Mouse (Mus musculus): Measurements from ENCODE around the gene Mettl9. TPM values are rescaled to one million over a fixed set of nuclear protein-coding genes. Genes with fewer than 3 reads are reported as not detected.

Gene Mettl9
- total and polyA plus RNA-seq, 3 experiments = 25.8 to 75.0 (median 44.3) TPM

DNA sequence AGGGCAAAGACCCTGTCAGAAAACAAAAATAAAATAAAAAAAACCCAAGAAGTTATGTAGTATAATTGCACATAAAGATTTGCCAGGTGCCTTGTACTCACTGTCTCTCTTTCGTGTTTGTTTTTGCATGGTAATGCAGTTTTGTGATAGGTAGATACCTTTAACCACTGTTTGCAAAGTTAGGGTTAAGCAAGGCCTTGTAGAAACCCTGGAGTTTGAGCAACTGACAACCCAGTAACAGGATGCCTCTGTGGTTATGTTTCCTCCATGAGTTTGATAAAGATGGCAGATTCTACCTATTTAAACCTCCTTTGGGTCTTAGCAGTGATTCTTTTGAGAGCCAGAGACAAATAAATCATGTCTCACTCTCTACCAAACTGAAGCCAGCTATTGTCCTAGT lies 9.3 kb downstream of the Mettl9 start:
- H3K4me1 ChIP-seq (ENCODE audit: control insufficient read depth in 1 of 2, insufficient read depth in 2 of 2) = peaks cover 0 to 14% of the 10 kb centered on the region in 2 experiments; a peak in 3 of 4 replicates
- dilution Hi-C loops (cut with MboI; ENCODE audit: extremely low pct_ligation_motif_present, extremely low pct_unique_long_range_greater_than_20kb, low sequenced_read_pairs) = no loop called here
- no peaks in the 10 kb centered on the region for H3K9me3 ChIP-seq (replicated peaks; ENCODE audit: low read length)
- H3K36me3 ChIP-seq (replicated peaks in 1 of 2; ENCODE audit: control insufficient read depth in 1 of 2, insufficient read depth in 1 of 2, low read length in 1 of 2) = peaks cover 0 to 26% of the 10 kb centered on the region in 2 experiments
- H3K27ac ChIP-seq (ENCODE audit: insufficient read depth, low read depth) = no peak overlapping the region
- no peak overlapping the region for H3K9ac ChIP-seq (ENCODE audit: insufficient read depth, low read depth)
- no peak for TF ChIP-seq SIN3A (IDR thresholded peaks at IDR 0.05; ENCODE audit: low read length)
- TF ChIP-seq NELFE (IDR thresholded peaks at IDR 0.05; ENCODE audit: low read depth, low read length) = no peak
- no peak for TF ChIP-seq UBTF (IDR thresholded peaks at IDR 0.05; ENCODE audit: low read depth, low read length)
- no peak for TF ChIP-seq IRF4 (IDR thresholded peaks at IDR 0.05; ENCODE audit: low read depth, low read length)
- TF ChIP-seq KAT2A (IDR thresholded peaks at IDR 0.05; ENCODE audit: insufficient replicate concordance, low read length) = no peak
- no peak for TF ChIP-seq TCF12 (IDR thresholded peaks at IDR 0.05; ENCODE audit: low read depth, low read length)
- no peak for TF ChIP-seq ZKSCAN1 (IDR thresholded peaks at IDR 0.05; ENCODE audit: borderline replicate concordance, low read depth, low read length)
- no peak for TF ChIP-seq MYC (IDR thresholded peaks at IDR 0.05; ENCODE audit: low read depth, low read length)
- no peak for TF ChIP-seq EP300 (IDR thresholded peaks at IDR 0.05; ENCODE audit: low read length)
- TF ChIP-seq ETS1 (conservative IDR thresholded peaks at IDR 0.05; ENCODE audit: low read depth, low read length) = no peak
- no peaks in the 10 kb centered on the region for H3K27me3 ChIP-seq (replicated peaks)
- H3K4me2 ChIP-seq (ENCODE audit: insufficient read depth, low read depth, poor library complexity, severe bottlenecking) = no peak overlapping the region
- H3K79me2 ChIP-seq (replicated peaks; ENCODE audit: control insufficient read depth, extremely low read depth, insufficient read depth, poor library complexity, severe bottlenecking) = peaks cover 44% of the 10 kb centered on the region
- no peak for DNase-seq (ENCODE audit: extremely low read depth)
- in situ Hi-C loops (cut with MboI; ENCODE audit: low pct_ligation_motif_present, low pct_unique_long_range_greater_than_20kb, low sequenced_read_pairs) = no loop called here
- no peak overlapping the region for H3K4me3 ChIP-seq (replicated peaks in 1 of 3; ENCODE audit: low read depth in 2 of 3, low read length in 2 of 3, poor library complexity in 1 of 3)

DNA sequence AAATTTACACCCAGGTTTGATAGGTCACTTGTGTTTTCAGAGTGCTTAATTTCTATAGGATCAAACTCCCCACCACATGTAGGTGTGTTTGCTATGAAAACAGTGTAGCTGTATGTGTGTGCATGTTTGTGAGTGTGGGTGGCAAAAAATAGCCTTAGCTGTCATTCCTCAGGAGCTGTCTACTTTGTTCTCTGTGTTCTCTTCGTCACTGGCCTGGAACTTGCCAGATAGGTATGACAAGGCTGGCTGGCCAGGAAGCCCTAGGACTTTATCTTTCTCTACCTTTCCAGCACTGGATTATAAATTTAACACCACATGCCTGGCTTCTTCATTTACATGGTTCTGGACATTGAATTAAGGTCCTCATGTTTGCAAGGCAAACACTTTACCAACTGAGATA lies 10.0 kb downstream of the Mettl9 start:
- in situ Hi-C loops (cut with MboI; ENCODE audit: low pct_ligation_motif_present, low pct_unique_long_range_greater_than_20kb, low sequenced_read_pairs) (no loop called here), dilution Hi-C loops (cut with MboI; ENCODE audit: extremely low pct_ligation_motif_present, extremely low pct_unique_long_range_greater_than_20kb, low sequenced_read_pairs) (no loop called here)
- Histone ChIP-seq H3K4me1 (ENCODE audit: control insufficient read depth in 1 of 2, insufficient read depth in 2 of 2) (peaks cover 0 to 14% of the 10 kb centered on the region in 2 experiments; a peak in 3 of 4 replicates), H3K4me3 (replicated peaks in 1 of 3; ENCODE audit: low read depth in 2 of 3, low read length in 2 of 3, poor library complexity in 1 of 3) (no peak overlapping the region), H3K9me3 (replicated peaks; ENCODE audit: low read length) (no peaks in the 10 kb centered on the region), H3K4me2 (ENCODE audit: insufficient read depth, low read depth, poor library complexity, severe bottlenecking) (no peak overlapping the region), H3K36me3 (replicated peaks in 1 of 2; ENCODE audit: control insufficient read depth in 1 of 2, insufficient read depth in 1 of 2, low read length in 1 of 2) (peaks cover 0 to 25% of the 10 kb centered on the region in 2 experiments), H3K9ac (ENCODE audit: insufficient read depth, low read depth) (no peak overlapping the region), H3K27ac (ENCODE audit: insufficient read depth, low read depth) (no peak overlapping the region), H3K27me3 (replicated peaks) (no peaks in the 10 kb centered on the region), H3K79me2 (replicated peaks; ENCODE audit: control insufficient read depth, extremely low read depth, insufficient read depth, poor library complexity, severe bottlenecking) (peaks cover 42% of the 10 kb centered on the region)
- DNase-seq (ENCODE audit: extremely low read depth) = no peak
- TF ChIP-seq MAZ (IDR thresholded peaks at IDR 0.05; ENCODE audit: low read depth, low read length) (no peak), UBTF (IDR thresholded peaks at IDR 0.05; ENCODE audit: low read depth, low read length) (no peak), PAX5 (IDR thresholded peaks at IDR 0.05; ENCODE audit: low read length) (no peak), MXI1 (IDR thresholded peaks at IDR 0.05; ENCODE audit: low read depth, low read length) (no peak), USF2 (conservative IDR thresholded peaks at IDR 0.05; ENCODE audit: low read depth, low read length) (no peak), IRF4 (IDR thresholded peaks at IDR 0.05; ENCODE audit: low read depth, low read length) (no peak), TCF12 (IDR thresholded peaks at IDR 0.05; ENCODE audit: low read depth, low read length) (no peak), MAX (IDR thresholded peaks at IDR 0.05; ENCODE audit: low read length) (no peak), ELF1 (IDR thresholded peaks at IDR 0.05; ENCODE audit: low read depth, low read length) (no peak), NRF1 (IDR thresholded peaks at IDR 0.05; ENCODE audit: low read depth, low read length) (no peak), CHD1 (IDR thresholded peaks at IDR 0.05; ENCODE audit: low read depth, low read length) (no peak)
